Mouse (Mus musculus) G1E-ER4 (cell line): ENCODE data around the gene Cdh10. TPM values are rescaled to one million over a fixed set of nuclear protein-coding genes. Genes with fewer than 3 reads are reported as not detected.

ENCODE experiments used
- GATA1 ChIP-seq: IDR thresholded peaks from one replicate; pipeline ENCODE4 v1.8.0; 2012; ENCODE audit warnings: low read length, inconsistent platforms
- polyA plus RNA-seq: library from polyadenylated mRNA; stranded (reverse); fragments of >175 nt; gene quantifications from 2 replicates; pipeline ENCODE4 v1.2.3, GENCODE M21; 2012

Gene Cdh10
- polyA plus RNA-seq, 1 experiment: not detected

GRCm38 (mm10) chr15:18910612-18911011 is 91.9 kb downstream of the Cdh10 start:
- no peak for TF ChIP-seq GATA1

DNA sequence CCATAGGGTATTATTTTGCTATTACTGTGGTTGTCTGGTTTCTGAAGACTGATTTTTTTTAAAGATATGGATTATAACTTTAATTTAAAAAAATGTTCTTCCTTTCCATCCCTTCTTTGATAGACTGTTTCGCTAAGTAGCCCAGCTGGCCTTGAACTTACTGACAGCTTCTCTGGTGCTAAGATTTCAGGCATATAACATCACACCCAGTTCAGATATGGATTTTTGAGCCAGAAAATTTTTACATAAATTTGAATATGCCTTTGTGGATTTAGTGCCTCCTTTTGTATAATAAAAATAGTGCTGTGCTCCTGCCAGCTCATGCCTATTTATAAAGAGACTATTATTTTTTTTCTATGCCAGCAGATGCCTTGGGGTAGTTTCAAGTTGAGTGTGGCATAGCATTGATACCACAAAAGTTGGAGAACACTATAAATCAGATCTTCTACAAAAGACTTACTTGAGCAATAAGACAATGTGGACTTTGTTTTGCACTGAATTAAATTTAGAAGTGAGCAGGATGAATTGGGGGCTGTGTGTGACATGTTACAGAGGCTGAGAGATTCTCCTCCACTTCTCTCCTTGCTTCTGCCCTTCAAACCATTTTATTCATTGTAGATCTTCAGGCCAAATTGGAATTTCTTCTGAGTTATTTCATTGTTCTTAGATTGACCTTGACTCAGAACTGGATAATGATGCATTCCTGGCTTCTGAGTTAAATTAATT is 106.8 kb downstream of the Cdh10 start:
- TF ChIP-seq GATA1: no peak

GRCm38 (mm10) chr15:18926964-18927363 is 108.2 kb downstream of the Cdh10 start:
- no peak for TF ChIP-seq GATA1

DNA sequence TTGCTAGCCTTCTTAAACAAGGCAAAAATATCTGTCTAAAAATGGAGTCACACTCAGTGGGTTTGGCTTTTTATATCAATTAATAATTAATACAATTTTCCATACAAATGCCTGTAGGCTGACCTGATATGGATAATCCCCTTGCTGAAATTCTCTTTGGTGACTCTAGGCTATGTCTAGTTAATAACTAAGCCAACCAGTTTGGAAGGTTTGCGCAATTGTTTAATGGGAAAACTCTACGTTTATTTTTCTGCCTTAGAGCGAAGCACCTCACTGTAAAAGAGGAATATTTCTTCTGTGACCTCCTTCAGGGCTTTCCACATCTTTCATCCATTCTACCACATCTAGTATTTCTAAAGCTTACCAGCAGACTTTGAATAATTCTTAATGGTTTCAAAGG is 133.5 kb downstream of the Cdh10 start:
- no peak for TF ChIP-seq GATA1

DNA sequence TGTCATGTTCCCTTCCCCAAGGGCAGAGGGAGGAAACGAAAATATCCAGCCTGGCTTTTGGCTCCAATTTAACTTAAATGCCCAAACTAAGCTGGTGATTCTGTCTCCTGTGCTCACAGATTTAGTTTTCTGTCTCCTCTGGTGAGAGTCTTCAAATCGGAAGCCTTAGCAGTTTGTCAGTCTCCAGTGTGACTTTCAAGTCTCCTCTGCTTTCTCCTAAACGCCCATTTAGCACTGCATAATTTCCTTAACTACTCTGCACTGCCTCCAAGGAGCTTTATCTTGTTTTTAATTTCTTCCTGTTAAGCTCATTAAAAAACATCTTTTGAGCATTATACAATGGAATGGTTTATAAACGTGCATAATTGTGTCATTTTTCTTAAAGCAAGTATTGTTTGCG is 156.3 kb downstream of the Cdh10 start:
- no peak for TF ChIP-seq GATA1

GRCm38 (mm10) chr15:18984891-18985290 is 166.1 kb downstream of the Cdh10 start:
- TF ChIP-seq GATA1: no peak

- no peak for TF ChIP-seq GATA1
Measured at GRCm38 (mm10) chr15:18987671-18988070, 168.9 kb downstream of the Cdh10 start.

- no peak for TF ChIP-seq GATA1
Measured at GRCm38 (mm10) chr15:18993512-18993911, 174.8 kb downstream of the Cdh10 start.

DNA sequence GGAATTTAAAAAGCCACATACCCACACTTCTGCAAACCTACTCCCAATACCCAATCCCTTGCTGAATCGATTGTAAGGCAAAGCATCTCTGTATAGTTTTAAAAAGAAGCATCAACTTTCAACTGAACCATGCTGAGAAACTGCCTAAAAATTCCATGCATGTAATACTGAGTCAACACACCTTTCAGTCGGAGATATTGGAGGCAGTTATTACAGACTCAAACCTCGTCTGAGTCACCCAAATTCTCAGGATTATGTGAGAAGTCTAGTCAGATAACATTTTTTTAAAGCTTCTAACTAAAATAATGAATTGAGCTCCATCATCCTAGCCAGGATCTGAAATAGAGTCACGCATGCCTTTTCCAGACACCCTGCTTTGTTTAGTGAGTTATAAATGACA is 175.5 kb downstream of the Cdh10 start:
- TF ChIP-seq GATA1: no peak

DNA sequence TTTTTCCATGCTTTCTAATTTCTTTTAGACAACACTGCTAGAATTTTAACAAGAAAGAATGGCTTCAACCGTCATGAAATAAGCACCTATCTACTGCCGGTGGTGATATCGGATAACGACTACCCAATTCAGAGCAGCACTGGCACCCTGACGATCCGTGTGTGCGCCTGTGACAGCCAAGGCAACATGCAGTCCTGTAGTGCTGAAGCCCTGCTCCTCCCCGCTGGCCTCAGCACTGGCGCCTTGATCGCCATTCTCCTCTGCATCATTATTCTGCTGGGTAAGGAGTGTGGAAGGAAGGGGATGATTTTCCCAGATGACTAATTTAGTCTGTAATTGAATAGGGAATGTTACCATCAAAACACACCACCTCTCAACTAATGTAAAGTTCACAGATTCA is 192.1 kb downstream of the Cdh10 start:
- no peak for TF ChIP-seq GATA1

DNA sequence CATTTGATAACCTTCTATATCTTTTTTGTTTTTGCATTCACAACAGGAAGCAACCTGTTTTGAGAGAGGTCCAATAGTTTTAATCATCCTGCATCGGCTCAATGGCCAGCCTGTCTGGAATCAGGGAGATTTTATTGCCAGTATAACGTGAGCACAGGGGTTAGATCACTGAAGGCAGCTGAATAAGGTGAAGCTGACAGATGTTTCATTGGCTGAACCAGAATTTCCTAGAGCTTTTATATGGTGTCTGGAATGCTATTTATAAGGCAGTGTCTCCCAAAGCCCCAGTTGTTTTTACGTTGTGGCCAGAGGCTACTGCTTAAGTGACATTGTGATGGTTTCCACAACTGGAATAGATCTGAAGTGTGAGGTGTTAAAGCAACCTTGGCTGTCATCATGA is 214.2 kb downstream of the Cdh10 start:
- TF ChIP-seq GATA1: no peak

- TF ChIP-seq GATA1: no peak
Measured at GRCm38 (mm10) chr15:19040077-19040476, 221.3 kb downstream of the Cdh10 start.
